Mouse (Mus musculus): Measurements from ENCODE around the gene Lrrk1. TPM values are rescaled to one million over a fixed set of nuclear protein-coding genes. Genes with fewer than 3 reads are reported as not detected.

Lrrk1 gene
- polyA plus RNA-seq, 1 experiment from 2014 or later: 3.4 TPM

- Histone ChIP-seq H3K27ac (replicated peaks) (no peak overlapping the region), H3K9me3 (no peaks in the 10 kb centered on the region), H3K36me3 (no peaks in the 10 kb centered on the region), H3K4me2 (no peak overlapping the region), H3K9ac (no peak overlapping the region), H3K4me1 (replicated peaks) (no peaks in the 10 kb centered on the region), H3K4me3 (no peak overlapping the region), H3K27me3 (no peaks in the 10 kb centered on the region)
- no peak for ATAC-seq (ENCODE audit: low FRiP score, low read depth)
- WGBS: 89% methylated on average over 8 of the region's 8 CpGs
These were observed 55.8 kb downstream of the Lrrk1 start for GRCm38 (mm10) chr7:66332340-66332739.

- whole genome bisulfite sequencing: 81% methylated on average over 9 of the region's 9 CpGs
- no peak overlapping the region for H3K9ac ChIP-seq
- no peaks in the 10 kb centered on the region for H3K4me1 ChIP-seq (replicated peaks)
- H3K9me3 ChIP-seq: no peaks in the 10 kb centered on the region
- H3K27ac ChIP-seq (replicated peaks): no peak overlapping the region
- no peaks in the 10 kb centered on the region for H3K27me3 ChIP-seq
- H3K4me2 ChIP-seq: no peak overlapping the region
- no peaks in the 10 kb centered on the region for H3K36me3 ChIP-seq
- ATAC-seq (ENCODE audit: low FRiP score, low read depth): no peak
- no peak overlapping the region for H3K4me3 ChIP-seq
These were observed 57.5 kb downstream of the Lrrk1 start for GRCm38 (mm10) chr7:66330610-66331009.

- Histone ChIP-seq H3K4me3 (no peak overlapping the region), H3K27me3 (no peaks in the 10 kb centered on the region), H3K9me3 (no peaks in the 10 kb centered on the region), H3K27ac (replicated peaks) (no peak overlapping the region), H3K36me3 (no peaks in the 10 kb centered on the region), H3K4me2 (no peak overlapping the region), H3K9ac (no peak overlapping the region), H3K4me1 (replicated peaks) (no peaks in the 10 kb centered on the region)
- ATAC-seq (ENCODE audit: low FRiP score, low read depth): no peak
- 69% methylated on average over 2 of the region's 2 CpGs for WGBS
These were observed 60.6 kb downstream of the Lrrk1 start for GRCm38 (mm10) chr7:66327516-66327915.

- no peak for ATAC-seq (ENCODE audit: low FRiP score, low read depth)
- Histone ChIP-seq H3K9ac (no peak overlapping the region), H3K27ac (replicated peaks) (no peak overlapping the region), H3K4me3 (no peak overlapping the region), H3K4me2 (no peak overlapping the region), H3K36me3 (no peaks in the 10 kb centered on the region), H3K4me1 (replicated peaks) (peaks cover 8% of the 10 kb centered on the region), H3K27me3 (no peaks in the 10 kb centered on the region), H3K9me3 (no peaks in the 10 kb centered on the region)
- WGBS: 65% methylated on average over 3 of the region's 3 CpGs
These were observed 62.6 kb downstream of the Lrrk1 start for GRCm38 (mm10) chr7:66325419-66326053.

GRCm38 (mm10) chr7:66323252-66324015, 64.7 kb downstream of the Lrrk1 start:
- WGBS: 67% methylated on average over 9 of the region's 9 CpGs

GRCm38 (mm10) chr7:66320996-66321395, 67.2 kb downstream of the Lrrk1 start:
- Histone ChIP-seq H3K9ac (no peak overlapping the region), H3K27ac (replicated peaks) (no peak overlapping the region; the same call in 1 of the 2 replicates), H3K4me2 (no peak overlapping the region), H3K4me1 (replicated peaks) (peaks cover 8% of the 10 kb centered on the region), H3K27me3 (no peaks in the 10 kb centered on the region), H3K9me3 (peaks cover 2% of the 10 kb centered on the region; the same call in 1 of the 2 replicates), H3K36me3 (no peaks in the 10 kb centered on the region), H3K4me3 (no peak overlapping the region)
- no peak for ATAC-seq (ENCODE audit: low FRiP score, low read depth)
- 48% methylated on average over 5 of the region's 5 CpGs for WGBS

More at GRCm38 (mm10) chr7:66323252-66324015, 64.7 kb downstream of the Lrrk1 start:
- no peak overlapping the region for H3K9ac ChIP-seq
- no peak overlapping the region for H3K4me3 ChIP-seq
- H3K9me3 ChIP-seq: no peaks in the 10 kb centered on the region
- H3K36me3 ChIP-seq: no peaks in the 10 kb centered on the region
- ATAC-seq (ENCODE audit: low FRiP score, low read depth): no peak
- no peak overlapping the region for H3K27ac ChIP-seq (replicated peaks)
- no peaks in the 10 kb centered on the region for H3K27me3 ChIP-seq
- H3K4me2 ChIP-seq: no peak overlapping the region
- peaks cover 8% of the 10 kb centered on the region for H3K4me1 ChIP-seq (replicated peaks)

- H3K4me1 ChIP-seq (replicated peaks): peaks cover 8% of the 10 kb centered on the region
- no peak for ATAC-seq (ENCODE audit: low FRiP score, low read depth)
- no peaks in the 10 kb centered on the region for H3K36me3 ChIP-seq
- no peak overlapping the region for H3K9ac ChIP-seq
- no peak overlapping the region for H3K4me3 ChIP-seq
- 88% methylated on average over 6 of the region's 6 CpGs for WGBS
- H3K4me2 ChIP-seq: no peak overlapping the region
- peaks cover 3% of the 10 kb centered on the region; the same call in 1 of the 2 replicates for H3K9me3 ChIP-seq
- H3K27ac ChIP-seq (replicated peaks): no peak overlapping the region
- no peaks in the 10 kb centered on the region for H3K27me3 ChIP-seq
These were observed 70.0 kb downstream of the Lrrk1 start for GRCm38 (mm10) chr7:66318147-66318546.

GRCm38 (mm10) chr7:66310670-66311656, 77.2 kb downstream of the Lrrk1 start:
- Histone ChIP-seq H3K9ac (no peak overlapping the region), H3K36me3 (no peaks in the 10 kb centered on the region), H3K4me3 (no peak overlapping the region), H3K27ac (replicated peaks) (no peak overlapping the region), H3K4me2 (no peak overlapping the region), H3K9me3 (peaks cover 1% of the 10 kb centered on the region; the same call in 1 of the 2 replicates), H3K27me3 (no peaks in the 10 kb centered on the region), H3K4me1 (replicated peaks) (0 out of 2 replicates have a peak, but pooled peaks cover 4% of the 10 kb centered on the region)
- ATAC-seq (ENCODE audit: low FRiP score, low read depth): no peak
- WGBS: 84% methylated on average over 26 of the region's 26 CpGs

- 48% methylated on average over 7 of the region's 7 CpGs for WGBS
- Histone ChIP-seq H3K36me3 (no peaks in the 10 kb centered on the region), H3K4me3 (no peak overlapping the region), H3K4me1 (replicated peaks) (0 out of 2 replicates have a peak, but pooled peaks cover 4% of the 10 kb centered on the region), H3K27ac (replicated peaks) (no peak overlapping the region), H3K9ac (no peak overlapping the region), H3K27me3 (no peaks in the 10 kb centered on the region), H3K9me3 (no peaks in the 10 kb centered on the region), H3K4me2 (no peak overlapping the region)
- ATAC-seq (ENCODE audit: low FRiP score, low read depth): no peak; the same call in 1 of the 2 replicates
These were observed 78.0 kb downstream of the Lrrk1 start for GRCm38 (mm10) chr7:66309950-66310669.

GRCm38 (mm10) chr7:66309240-66309949, 78.8 kb downstream of the Lrrk1 start:
- 65% methylated on average over 5 of the region's 5 CpGs for WGBS
- no peak overlapping the region for H3K9ac ChIP-seq

More at GRCm38 (mm10) chr7:66309240-66309949, 78.8 kb downstream of the Lrrk1 start:
- ATAC-seq (ENCODE audit: low FRiP score, low read depth): no peak
- Histone ChIP-seq H3K9me3 (no peaks in the 10 kb centered on the region), H3K4me3 (no peak overlapping the region), H3K4me1 (replicated peaks) (0 out of 2 replicates have a peak, but pooled peaks cover 4% of the 10 kb centered on the region), H3K4me2 (no peak overlapping the region), H3K27ac (replicated peaks) (no peak overlapping the region), H3K27me3 (no peaks in the 10 kb centered on the region), H3K36me3 (no peaks in the 10 kb centered on the region)
